Mouse (Mus musculus) spleen, adult 2 months (tissue): ENCODE results near the gene Nyap1.

ENCODE experiments used
- CTCF ChIP-seq: fragments of 200-500 bp; IDR thresholded peaks from 2 replicates; pipeline ENCODE4 v1.5.1; 2011; ENCODE audit warnings: mild to moderate bottlenecking, inconsistent platforms; ENCODE audit not compliant: insufficient read depth, insufficient read length, insufficient replicate concordance; ENCODE audit errors: extremely low read depth
- POLR2A ChIP-seq: fragments of 200-500 bp; IDR thresholded peaks from 2 replicates; pipeline ENCODE4 v1.6.1; 2011; ENCODE audit warnings: low read depth, low read length, inconsistent platforms

DNA sequence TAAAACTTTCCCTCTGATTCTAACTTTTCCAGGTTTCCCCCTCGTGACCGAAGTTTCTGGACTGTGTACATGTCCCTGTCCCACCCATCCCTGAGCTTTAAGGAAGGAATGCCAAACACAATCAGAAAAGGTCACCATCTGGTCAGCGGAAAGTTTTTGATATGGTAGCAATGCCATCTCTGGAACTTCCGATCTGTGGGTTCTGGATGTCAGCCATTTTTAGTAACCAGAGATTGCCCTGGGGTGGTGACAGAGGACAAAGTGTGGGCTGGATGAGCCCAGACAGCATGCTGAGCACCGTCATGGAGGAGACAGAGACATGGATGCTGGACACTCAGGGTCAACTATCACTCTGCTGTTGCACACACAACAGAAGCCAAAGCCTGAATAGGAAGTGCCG lies 22.3 kb downstream of the Nyap1 start:
- no peak for TF ChIP-seq CTCF
- no peak for TF ChIP-seq POLR2A
